19 mouse cellular contexts compared by ENCODE assay signal in genomic region chr7:79590560-79591110, GRCm38 (mm10). TPM values are rescaled to one million over a fixed set of nuclear protein-coding genes. Genes with fewer than 3 reads are reported as not detected.
A peak's percentile ranks its signal among the peaks of the same experiment; 100 is the strongest.
DNase-seq lines count a peak whose midpoint lies in the region; ATAC-seq and TF ChIP-seq lines count a peak whose summit lies in the region.
"Had no signal": no experiment of that assay in that cellular context is flagged by ENCODE, and none has a peak within 500 bp of the region (broad histone marks: within the 10 kb centered on the region; RNA-seq: fewer than 3 reads in every experiment).

No protein-coding gene starts in this region.

- no peak overlapping the region for H3K4me3 ChIP-seq in layer of hippocampus, adult 2 months
- peak overlapping the region; percentile 51; the same call in 1 of the 2 replicates for H3K4me3 ChIP-seq in forebrain, embryonic 15.5 days
- H3K4me3 ChIP-seq in hindbrain, postnatal 0 days (ENCODE audit: low read length), result no peak overlapping the region
- H3K4me3 ChIP-seq in neural tube, embryonic 14.5 days (ENCODE audit: low read depth, low read length), result no peak overlapping the region
- H3K4me3 ChIP-seq: heart, embryonic 10.5 days; limb, embryonic 15.5 days had no signal

- peak overlapping the region; percentile 68 for H3K4me2 ChIP-seq in forebrain, embryonic 15.5 days (replicated peaks)
- H3K4me2 ChIP-seq in hindbrain, postnatal 0 days (ENCODE audit: low read depth, low read length), result peak overlapping the region; percentile 33
- H3K4me2 ChIP-seq in neural tube, embryonic 14.5 days (ENCODE audit: low read depth, low read length), result peak overlapping the region; percentile 64; the same call in 1 of the 2 replicates
- H3K4me2 ChIP-seq: limb, embryonic 15.5 days; lung, embryonic 14.5 days had no signal

- H3K9me3 ChIP-seq in forebrain, embryonic 15.5 days, result no peaks in the 10 kb centered on the region
- no peaks in the 10 kb centered on the region for H3K9me3 ChIP-seq in hindbrain, postnatal 0 days (ENCODE audit: low read length)
- no peaks in the 10 kb centered on the region for H3K9me3 ChIP-seq in neural tube, embryonic 14.5 days (ENCODE audit: control insufficient read depth, low read length)
- H3K9me3 ChIP-seq: heart, embryonic 10.5 days had no signal

- H3K27me3 ChIP-seq in forebrain, embryonic 15.5 days, result no peaks in the 10 kb centered on the region
- H3K27me3 ChIP-seq in hindbrain, postnatal 0 days (ENCODE audit: insufficient read depth, low read length), result no peaks in the 10 kb centered on the region
- no peaks in the 10 kb centered on the region for H3K27me3 ChIP-seq in neural tube, embryonic 14.5 days (ENCODE audit: control insufficient read depth, insufficient read depth, low read length)

- WGBS in forebrain, embryonic 15.5 days, result 0% methylated on average over 3 of the region's 3 CpGs
- 17% methylated on average over 3 of the region's 3 CpGs for WGBS in hindbrain, postnatal 0 days
- WGBS in neural tube, embryonic 14.5 days, result 9% methylated on average over 3 of the region's 3 CpGs

- no peak for DNase-seq in layer of hippocampus, adult 2 months (ENCODE audit: low spot score in 2 of 2)
- no peak for DNase-seq in layer of hippocampus, adult 8-10 months (ENCODE audit: low spot score in 2 of 2)
- no peak for DNase-seq in hindbrain, postnatal 0 days (ENCODE audit: low spot score)
- no peak for DNase-seq in frontal cortex, postnatal 10 days (ENCODE audit: low spot score in 2 of 2)
- DNase-seq in adrenal gland, adult 8-10 months, result no peak
- DNase-seq in urinary bladder, postnatal 14 days (ENCODE audit: low spot score), result no peak
- DNase-seq: cerebellum, adult 8-10 months; gastrocnemius, postnatal 10 days; heart, postnatal 36 days; kidney, adult 11 months; kidney, postnatal 25 days; lung, embryonic 14.5 days; right cerebral cortex, postnatal 14 days; thymus, adult 2 months had no signal

- H3K36me3 ChIP-seq in forebrain, embryonic 15.5 days, result no peaks in the 10 kb centered on the region
- H3K36me3 ChIP-seq in hindbrain, postnatal 0 days (ENCODE audit: insufficient read depth, low read length), result no peaks in the 10 kb centered on the region
- no peaks in the 10 kb centered on the region for H3K36me3 ChIP-seq in neural tube, embryonic 14.5 days (ENCODE audit: control insufficient read depth, insufficient read depth, low read length)
- H3K36me3 ChIP-seq: heart, embryonic 10.5 days; limb, embryonic 15.5 days had no signal

- peak; percentile 38 for ATAC-seq in forebrain, embryonic 15.5 days (replicated peaks)
- no peak for ATAC-seq in hindbrain, postnatal 0 days
- no peak for ATAC-seq in neural tube, embryonic 14.5 days (ENCODE audit: low read depth)
- ATAC-seq: Patski had no signal

- TF ChIP-seq CTCF in layer of hippocampus, adult 2 months (conservative IDR thresholded peaks at IDR 0.05), result no peak
- no peak for TF ChIP-seq CTCF in hindbrain, postnatal 0 days (IDR thresholded peaks at IDR 0.05; ENCODE audit: low read depth)

- peak overlapping the region; percentile 14; the same call in 1 of the 2 replicates for H3K9ac ChIP-seq in forebrain, embryonic 15.5 days (replicated peaks)
- H3K9ac ChIP-seq in hindbrain, postnatal 0 days (replicated peaks; ENCODE audit: low read length), result no peak overlapping the region
- H3K9ac ChIP-seq in neural tube, embryonic 14.5 days (replicated peaks; ENCODE audit: low read depth, low read length), result 0 out of 2 replicates have a peak overlapping the region, but pooled peaks have one; percentile 12
- H3K9ac ChIP-seq: limb, embryonic 15.5 days; lung, embryonic 14.5 days had no signal

- peak overlapping the region; percentile 89 for H3K27ac ChIP-seq in layer of hippocampus, adult 2 months
- peak overlapping the region; percentile 96 for H3K27ac ChIP-seq in forebrain, embryonic 15.5 days (replicated peaks)
- peak overlapping the region; percentile 57 for H3K27ac ChIP-seq in hindbrain, postnatal 0 days
- H3K27ac ChIP-seq in neural tube, embryonic 14.5 days (ENCODE audit: low read depth, low read length), result peak overlapping the region; percentile 90
- H3K27ac ChIP-seq: heart, embryonic 10.5 days; limb, embryonic 15.5 days had no signal

- H3K4me1 ChIP-seq in forebrain, embryonic 15.5 days, result peaks cover 59% of the 10 kb centered on the region
- H3K4me1 ChIP-seq in hindbrain, postnatal 0 days (ENCODE audit: insufficient read depth, low read length), result 0 out of 2 replicates have a peak, but pooled peaks cover 4% of the 10 kb centered on the region
- peaks cover 11% of the 10 kb centered on the region for H3K4me1 ChIP-seq in neural tube, embryonic 14.5 days (ENCODE audit: control insufficient read depth, insufficient read depth, low read length)

RNA-seq across cellular contexts. Expression of gene Rhcg, which starts 26.8 kb away (rescaled TPM):
- total RNA-seq in layer of hippocampus, adult 2 months (2021), result 1 to 10 TPM; 1.1 to 1.2 TPM
- 1 to 10 TPM in 1 of 4 experiments, under 1 TPM in 3; 0.59 to 2.7 (median 0.81) TPM for total RNA-seq in layer of hippocampus, adult 8-10 months (2022)
- 1.8 and 3.9 TPM in 2 replicates for polyA plus RNA-seq in forebrain, embryonic 15.5 days (2015; fragmentation: Nextera tagmentation; extraction: Ambion mirVana)
- 0.68 and 2.5 TPM in 2 replicates for total RNA-seq in hindbrain, postnatal 0 days (2014; rRNA removed)
- 4.0 and 4.3 TPM in 2 replicates for polyA plus RNA-seq in hindbrain, postnatal 0 days (2015; fragmentation: Nextera tagmentation; extraction: Ambion mirVana)
- 3.9 and 4.0 TPM in 2 replicates for polyA plus RNA-seq in neural tube, embryonic 14.5 days (2014; fragmentation: Nextera tagmentation; extraction: Ambion mirVana)
- 10 to 100 TPM; 28.1 to 57.4 (median 34.7) TPM for total RNA-seq in adrenal gland, adult 8-10 months (2022)
- total RNA-seq: gastrocnemius, postnatal 10 days; heart, postnatal 36 days had no signal
- polyA plus RNA-seq: heart, embryonic 10.5 days; limb, embryonic 15.5 days; lung, embryonic 14.5 days had no signal
